Mouse (Mus musculus): ENCODE measurements around the gene Tnfsf4. TPM values are rescaled to one million over a fixed set of nuclear protein-coding genes. Genes with fewer than 3 reads are reported as not detected.
A peak's percentile ranks its signal among the peaks of the same experiment; 100 is the strongest.

Tnfsf4 gene
- polyA plus RNA-seq, 1 experiment = not detected

DNA sequence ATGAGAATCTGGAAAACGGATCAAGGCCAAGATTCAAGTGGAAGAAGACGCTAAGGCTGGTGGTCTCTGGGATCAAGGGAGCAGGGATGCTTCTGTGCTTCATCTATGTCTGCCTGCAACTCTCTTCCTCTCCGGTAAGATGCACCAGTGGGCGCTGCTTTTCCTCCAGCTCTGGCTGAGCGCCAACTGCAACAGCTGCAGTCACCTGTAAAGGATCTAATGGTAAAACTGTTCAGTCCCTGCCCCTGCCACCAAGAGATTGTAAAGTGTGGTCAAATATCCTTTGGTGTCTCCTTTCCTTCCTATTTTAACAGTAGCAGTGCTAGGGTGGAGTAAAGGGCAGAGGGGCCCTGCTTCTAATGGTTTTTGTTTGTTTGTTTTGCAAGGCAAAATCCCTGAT lies 401 bp downstream of the Tnfsf4 start:
- H3K4me1 ChIP-seq (ENCODE audit: control insufficient read depth, insufficient read depth, low read length) = peaks cover 7% of the 10 kb centered on the region
- TF ChIP-seq CTCF (IDR thresholded peaks at IDR 0.05; ENCODE audit: borderline replicate concordance, insufficient read depth, low read length) (no peak), POLR2A (IDR thresholded peaks at IDR 0.05; ENCODE audit: low read depth, low read length) (no peak)
- H3K27ac ChIP-seq (ENCODE audit: insufficient read depth, low read length) = no peak overlapping the region
- no peak overlapping the region for H3K4me3 ChIP-seq (ENCODE audit: insufficient read depth, low read length)

DNA sequence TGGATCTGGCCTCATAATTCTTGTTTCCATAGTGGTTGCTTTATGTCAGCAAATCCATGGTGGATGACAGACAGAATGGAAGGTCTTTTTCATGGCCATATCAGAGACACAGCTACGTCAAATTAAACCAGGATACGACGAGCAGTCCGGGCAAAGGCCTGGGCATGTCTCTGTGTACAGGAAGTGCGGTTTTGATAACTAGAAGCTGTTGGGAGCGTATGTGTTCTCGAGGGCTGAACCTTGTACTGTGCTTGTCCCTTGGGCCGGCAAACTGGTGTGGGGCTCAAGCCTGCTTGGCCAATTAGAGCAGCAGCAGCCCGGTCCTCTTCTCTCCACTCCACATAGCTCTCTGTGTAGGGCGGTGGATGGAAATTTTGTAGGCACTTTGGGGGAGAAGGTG lies 1.1 kb downstream of the Tnfsf4 start:
- H3K27ac ChIP-seq (ENCODE audit: insufficient read depth, low read length) = no peak overlapping the region
- no peak overlapping the region for H3K4me3 ChIP-seq (ENCODE audit: insufficient read depth, low read length)
- peaks cover 7% of the 10 kb centered on the region for H3K4me1 ChIP-seq (ENCODE audit: control insufficient read depth, insufficient read depth, low read length)
- no peak for TF ChIP-seq POLR2A (IDR thresholded peaks at IDR 0.05; ENCODE audit: low read depth, low read length)
- TF ChIP-seq CTCF (IDR thresholded peaks at IDR 0.05; ENCODE audit: borderline replicate concordance, insufficient read depth, low read length) = no peak

DNA sequence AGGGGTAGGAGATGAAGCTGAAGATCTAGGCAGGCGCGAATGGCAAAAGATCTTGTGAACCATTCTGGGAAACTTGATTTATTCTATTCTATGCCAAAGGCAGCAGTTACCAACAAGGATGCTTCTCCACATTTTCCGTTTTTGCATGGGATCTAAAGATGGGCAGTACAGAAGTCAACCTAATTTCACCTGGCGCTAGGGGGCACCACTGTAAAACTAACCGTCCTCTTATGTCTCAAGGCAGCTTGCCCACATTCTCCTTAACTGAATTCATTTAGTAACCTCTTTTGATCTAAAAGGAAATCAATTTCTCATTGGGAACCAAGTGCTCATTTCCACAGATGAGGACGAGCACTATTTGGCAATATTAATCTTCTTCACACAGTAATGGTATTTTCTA lies 4.9 kb downstream of the Tnfsf4 start:
- H3K4me1 ChIP-seq (ENCODE audit: control insufficient read depth, insufficient read depth, low read length) = peaks cover 7% of the 10 kb centered on the region
- H3K27ac ChIP-seq (ENCODE audit: insufficient read depth, low read length) = no peak overlapping the region
- H3K4me3 ChIP-seq (ENCODE audit: insufficient read depth, low read length) = no peak overlapping the region
- TF ChIP-seq POLR2A (IDR thresholded peaks at IDR 0.05; ENCODE audit: low read depth, low read length) = no peak
- TF ChIP-seq CTCF (IDR thresholded peaks at IDR 0.05; ENCODE audit: borderline replicate concordance, insufficient read depth, low read length) = peak; percentile 23; the same call in 1 of the 2 replicates

DNA sequence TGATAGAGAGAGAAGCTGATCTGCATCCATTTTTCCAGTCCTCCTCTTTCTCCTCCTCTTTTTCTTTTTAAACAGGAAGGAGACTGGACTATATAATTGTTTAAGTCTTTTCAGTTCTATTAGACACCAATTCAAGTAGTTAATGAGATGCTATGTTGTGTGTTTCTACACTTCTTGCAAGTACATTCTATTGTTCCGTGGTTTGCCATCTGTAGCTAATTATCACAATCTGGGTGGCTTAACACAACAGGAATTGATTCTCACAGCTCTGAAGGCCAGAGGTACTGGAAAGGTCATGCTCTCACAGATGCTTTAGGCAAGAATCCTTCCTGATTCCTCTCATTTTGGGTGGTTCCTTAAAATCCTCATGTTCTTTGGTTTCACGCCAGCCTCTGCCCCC lies 7.9 kb downstream of the Tnfsf4 start:
- Histone ChIP-seq H3K4me3 (ENCODE audit: insufficient read depth, low read length) (no peak overlapping the region), H3K4me1 (ENCODE audit: control insufficient read depth, insufficient read depth, low read length) (peaks cover 5% of the 10 kb centered on the region; the same call in 1 of the 2 replicates), H3K27ac (ENCODE audit: insufficient read depth, low read length) (no peak overlapping the region)
- TF ChIP-seq CTCF (IDR thresholded peaks at IDR 0.05; ENCODE audit: borderline replicate concordance, insufficient read depth, low read length) (no peak), POLR2A (IDR thresholded peaks at IDR 0.05; ENCODE audit: low read depth, low read length) (no peak)

DNA sequence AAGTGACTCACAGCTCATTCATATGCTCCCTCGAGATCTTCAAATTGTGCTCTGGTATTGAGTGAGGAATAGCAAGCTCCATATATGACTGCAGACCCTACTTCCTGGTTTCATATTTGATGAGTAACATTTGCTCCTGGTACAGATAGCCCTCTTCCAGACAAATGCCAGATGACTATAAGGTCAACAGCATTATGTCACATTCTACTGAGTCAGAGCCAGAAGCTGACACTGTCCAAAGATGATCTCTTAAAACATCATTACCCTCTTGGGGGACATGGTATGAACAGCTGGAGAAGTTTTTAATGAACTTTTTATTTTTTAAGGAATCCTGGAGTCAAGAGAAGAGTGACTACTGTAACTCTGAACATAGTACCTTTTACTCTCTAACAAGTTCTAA lies 11.3 kb downstream of the Tnfsf4 start:
- TF ChIP-seq CTCF (IDR thresholded peaks at IDR 0.05; ENCODE audit: borderline replicate concordance, insufficient read depth, low read length) (no peak), POLR2A (IDR thresholded peaks at IDR 0.05; ENCODE audit: low read depth, low read length) (no peak)
- Histone ChIP-seq H3K4me3 (ENCODE audit: insufficient read depth, low read length) (no peak overlapping the region), H3K27ac (ENCODE audit: insufficient read depth, low read length) (no peak overlapping the region)

DNA sequence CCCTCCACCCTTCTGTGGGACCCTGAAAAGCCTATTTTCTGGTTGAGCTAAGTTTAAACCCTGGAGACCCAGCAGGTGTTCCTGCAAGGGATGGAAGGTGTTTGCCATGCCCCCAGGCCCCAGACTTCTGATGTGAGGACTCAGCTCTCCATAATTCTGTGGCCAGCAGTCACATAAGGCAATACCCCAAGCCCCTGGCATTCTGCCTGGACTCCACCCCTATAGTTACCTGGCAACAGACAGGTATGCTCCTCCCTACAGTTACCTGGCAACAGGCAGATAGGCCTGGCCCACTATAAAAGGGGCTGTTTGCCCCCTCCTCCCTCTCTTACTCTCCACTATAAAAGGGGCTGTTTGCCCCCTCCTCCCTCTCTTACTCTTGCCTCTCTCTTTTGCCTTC lies 24.7 kb downstream of the Tnfsf4 start:
- no peak for TF ChIP-seq CTCF (IDR thresholded peaks at IDR 0.05; ENCODE audit: borderline replicate concordance, insufficient read depth, low read length)
- TF ChIP-seq POLR2A (IDR thresholded peaks at IDR 0.05; ENCODE audit: low read depth, low read length) = no peak
- Histone ChIP-seq H3K4me3 (ENCODE audit: insufficient read depth, low read length) (no peak overlapping the region), H3K27ac (ENCODE audit: insufficient read depth, low read length) (no peak overlapping the region), H3K4me1 (ENCODE audit: control insufficient read depth, insufficient read depth, low read length) (no peaks in the 10 kb centered on the region)

More for the DNA sequence above, 11.3 kb downstream of the Tnfsf4 start:
- peaks cover 5% of the 10 kb centered on the region; the same call in 1 of the 2 replicates for H3K4me1 ChIP-seq (ENCODE audit: control insufficient read depth, insufficient read depth, low read length)

DNA sequence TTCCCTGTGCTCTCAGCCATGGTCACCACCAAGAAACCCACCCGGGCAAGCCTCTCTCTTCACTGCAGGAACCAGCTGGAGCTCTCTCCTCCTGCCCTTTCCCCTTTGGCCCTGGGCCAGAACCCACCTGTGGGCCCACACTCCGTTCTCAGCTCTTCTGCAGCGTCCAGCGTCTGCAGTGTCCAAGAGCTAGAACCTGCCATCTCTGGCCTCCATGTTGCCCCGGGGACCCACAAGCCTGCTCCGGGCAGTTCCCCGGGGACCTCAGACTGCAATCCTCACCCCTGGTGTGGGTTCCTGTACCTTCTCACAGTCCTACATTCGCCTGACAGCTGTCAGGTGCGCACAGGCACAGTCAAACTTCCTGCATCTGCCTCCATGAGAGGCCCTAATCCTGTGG lies 25.4 kb downstream of the Tnfsf4 start:
- H3K4me1 ChIP-seq (ENCODE audit: control insufficient read depth, insufficient read depth, low read length) = no peaks in the 10 kb centered on the region
- H3K27ac ChIP-seq (ENCODE audit: insufficient read depth, low read length) = no peak overlapping the region
- TF ChIP-seq POLR2A (IDR thresholded peaks at IDR 0.05; ENCODE audit: low read depth, low read length) = no peak
- no peak for TF ChIP-seq CTCF (IDR thresholded peaks at IDR 0.05; ENCODE audit: borderline replicate concordance, insufficient read depth, low read length)
- H3K4me3 ChIP-seq (ENCODE audit: insufficient read depth, low read length) = no peak overlapping the region

DNA sequence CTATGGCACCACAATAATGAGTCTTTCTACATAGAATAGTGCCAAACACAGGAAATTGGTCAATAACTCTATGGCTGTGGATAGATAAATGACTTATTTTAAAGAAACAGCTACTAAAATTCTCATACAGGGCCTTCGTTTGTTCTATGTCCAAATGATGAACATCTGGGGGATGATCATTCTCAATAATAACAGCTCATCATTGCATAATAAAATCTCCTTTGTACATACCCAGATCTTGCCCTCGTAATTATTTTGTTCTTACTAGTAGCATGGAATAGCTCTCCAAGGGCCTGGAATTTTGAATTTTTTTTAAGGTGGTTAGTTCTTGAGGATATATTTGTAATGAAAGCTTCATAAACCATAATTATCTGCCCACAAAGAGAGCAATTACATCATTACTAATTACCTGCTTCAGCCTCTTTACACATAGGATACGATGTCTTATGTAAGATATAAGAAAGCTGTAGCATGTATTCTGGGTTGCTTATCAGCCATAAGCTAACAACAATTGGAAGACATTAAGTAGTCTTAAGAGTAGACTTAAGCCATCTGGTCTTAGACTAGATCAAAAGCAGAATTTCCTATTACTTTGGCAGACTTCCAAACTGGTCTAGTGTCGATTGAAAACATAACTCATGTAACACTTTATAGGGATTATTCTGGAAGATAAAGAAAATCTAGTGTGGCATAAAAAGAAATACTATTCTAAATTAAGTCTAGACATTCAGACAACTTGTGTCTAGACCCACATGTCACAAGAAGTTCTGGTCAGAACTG lies 31.3 kb downstream of the Tnfsf4 start:
- no peak overlapping the region for H3K27ac ChIP-seq (ENCODE audit: insufficient read depth, low read length)
- H3K4me1 ChIP-seq (ENCODE audit: control insufficient read depth, insufficient read depth, low read length) = no peaks in the 10 kb centered on the region
- H3K4me3 ChIP-seq (ENCODE audit: insufficient read depth, low read length) = no peak overlapping the region
- TF ChIP-seq CTCF (IDR thresholded peaks at IDR 0.05; ENCODE audit: borderline replicate concordance, insufficient read depth, low read length) = no peak
- no peak for TF ChIP-seq POLR2A (IDR thresholded peaks at IDR 0.05; ENCODE audit: low read depth, low read length)

DNA sequence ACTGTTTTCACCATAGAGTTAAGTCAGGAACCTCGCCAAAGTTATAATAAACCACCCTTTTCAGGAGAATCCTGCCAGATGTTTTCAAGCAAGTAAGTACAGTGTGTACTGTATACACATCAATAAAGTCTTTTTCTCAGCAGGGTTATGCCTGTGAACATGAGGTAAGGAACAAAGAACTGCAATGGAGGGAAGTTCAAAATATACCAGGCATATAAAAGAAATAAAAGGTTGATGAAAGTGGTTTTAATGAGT lies 31.8 kb downstream of the Tnfsf4 start:
- no peak overlapping the region for H3K27ac ChIP-seq (ENCODE audit: insufficient read depth, low read length)

DNA sequence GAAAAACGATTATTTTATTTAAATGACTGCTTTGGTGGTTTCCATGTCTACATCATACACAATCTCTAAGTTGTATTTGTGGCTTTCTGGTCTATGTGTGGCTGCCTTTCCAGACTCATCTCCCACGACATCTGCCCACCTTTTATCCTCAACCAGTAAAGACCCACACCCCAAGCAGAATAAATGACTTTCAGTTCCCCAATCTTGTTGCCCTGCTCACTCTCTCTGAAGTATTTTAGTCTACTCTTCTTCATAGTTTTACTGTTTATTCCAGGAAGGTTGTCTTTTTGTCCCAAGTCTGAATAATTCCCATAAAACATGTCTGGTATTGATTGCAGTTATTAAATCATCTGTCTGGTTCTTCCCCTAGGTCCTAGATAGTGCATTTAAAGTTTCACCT lies 40.6 kb downstream of the Tnfsf4 start:
- H3K4me1 ChIP-seq (ENCODE audit: control insufficient read depth, insufficient read depth, low read length) = no peaks in the 10 kb centered on the region
- TF ChIP-seq POLR2A (IDR thresholded peaks at IDR 0.05; ENCODE audit: low read depth, low read length) (no peak), CTCF (IDR thresholded peaks at IDR 0.05; ENCODE audit: borderline replicate concordance, insufficient read depth, low read length) (no peak)
- no peak overlapping the region for H3K27ac ChIP-seq (ENCODE audit: insufficient read depth, low read length)
- H3K4me3 ChIP-seq (ENCODE audit: insufficient read depth, low read length) = no peak overlapping the region

More for the DNA sequence above, 31.8 kb downstream of the Tnfsf4 start:
- Histone ChIP-seq H3K4me3 (ENCODE audit: insufficient read depth, low read length) (no peak overlapping the region), H3K4me1 (ENCODE audit: control insufficient read depth, insufficient read depth, low read length) (no peaks in the 10 kb centered on the region)
- TF ChIP-seq CTCF (IDR thresholded peaks at IDR 0.05; ENCODE audit: borderline replicate concordance, insufficient read depth, low read length) = no peak
- no peak for TF ChIP-seq POLR2A (IDR thresholded peaks at IDR 0.05; ENCODE audit: low read depth, low read length)
